In genomic region chr7:64552523-64553190, GRCm38 (mm10) we compare ENCODE assay signal across 18 mouse cellular contexts. TPM values are rescaled to one million over a fixed set of nuclear protein-coding genes. Genes with fewer than 3 reads are reported as not detected.
DNase-seq lines count a peak whose midpoint lies in the region; ATAC-seq and TF ChIP-seq lines count a peak whose summit lies in the region.
"Had no signal": no experiment of that assay in that cellular context is flagged by ENCODE, and none has a peak within 500 bp of the region (broad histone marks: within the 10 kb centered on the region; RNA-seq: fewer than 3 reads in every experiment).

No protein-coding gene starts in this region.

- no peaks in the 10 kb centered on the region for H3K27me3 ChIP-seq in hindbrain, embryonic 10.5 days (ENCODE audit: insufficient read depth, poor library complexity, severe bottlenecking)
- H3K27me3 ChIP-seq in hindbrain, embryonic 14.5 days (ENCODE audit: control insufficient read depth, insufficient read depth, low read length): no peaks in the 10 kb centered on the region
- H3K27me3 ChIP-seq: hindbrain, embryonic 12.5 days; lung, embryonic 15.5 days; Patski; stomach, embryonic 15.5 days had no signal

- ATAC-seq in hindbrain, embryonic 14.5 days (ENCODE audit: low FRiP score): no peak
- ATAC-seq: Patski had no signal

- H3K4me3 ChIP-seq in hindbrain, embryonic 10.5 days: no peak overlapping the region
- H3K4me3 ChIP-seq in hindbrain, embryonic 14.5 days (replicated peaks; ENCODE audit: low read length): no peak overlapping the region
- no peak overlapping the region for H3K4me3 ChIP-seq in lung, adult 2 months (replicated peaks; ENCODE audit: extremely low read depth, low read depth, low read length)
- H3K4me3 ChIP-seq in cortical plate, adult 2 months (ENCODE audit: insufficient read depth, low read length): no peak overlapping the region
- H3K4me3 ChIP-seq: hindbrain, embryonic 12.5 days; lung, embryonic 15.5 days; stomach, embryonic 15.5 days had no signal

- peak overlapping the region; percentile 23; the same call in 1 of the 2 replicates for H3K27ac ChIP-seq in hindbrain, embryonic 10.5 days
- no peak overlapping the region for H3K27ac ChIP-seq in hindbrain, embryonic 14.5 days
- no peak overlapping the region for H3K27ac ChIP-seq in cortical plate, adult 2 months (ENCODE audit: insufficient read depth, low read length)
- H3K27ac ChIP-seq: hindbrain, embryonic 12.5 days; lung, embryonic 15.5 days; stomach, embryonic 15.5 days had no signal

- H3K9ac ChIP-seq in hindbrain, embryonic 14.5 days: no peak overlapping the region
- H3K9ac ChIP-seq: hindbrain, embryonic 12.5 days; lung, embryonic 15.5 days; stomach, embryonic 15.5 days had no signal

- H3K4me2 ChIP-seq in hindbrain, embryonic 14.5 days (replicated peaks): no peak overlapping the region
- H3K4me2 ChIP-seq: hindbrain, embryonic 12.5 days; lung, embryonic 15.5 days; stomach, embryonic 15.5 days had no signal

- H3K9me3 ChIP-seq in hindbrain, embryonic 10.5 days: no peaks in the 10 kb centered on the region
- H3K9me3 ChIP-seq in hindbrain, embryonic 14.5 days (ENCODE audit: control insufficient read depth, low read length): no peaks in the 10 kb centered on the region
- H3K9me3 ChIP-seq: hindbrain, embryonic 12.5 days; lung, embryonic 15.5 days; stomach, embryonic 15.5 days had no signal

- H3K4me1 ChIP-seq in hindbrain, embryonic 10.5 days (replicated peaks): peaks cover 24% of the 10 kb centered on the region
- peaks cover 5% of the 10 kb centered on the region for H3K4me1 ChIP-seq in hindbrain, embryonic 14.5 days (replicated peaks; ENCODE audit: control insufficient read depth, insufficient read depth, low read length)
- no peaks in the 10 kb centered on the region for H3K4me1 ChIP-seq in lung, adult 2 months (ENCODE audit: control insufficient read depth, insufficient read depth, low read length)
- H3K4me1 ChIP-seq in cortical plate, adult 2 months (ENCODE audit: control insufficient read depth, insufficient read depth, low read length): peaks cover 5% of the 10 kb centered on the region; the same call in 1 of the 2 replicates
- H3K4me1 ChIP-seq: hindbrain, embryonic 12.5 days; lung, embryonic 15.5 days; stomach, embryonic 15.5 days had no signal

- 86% methylated on average over 14 of the region's 16 CpGs for WGBS in hindbrain, embryonic 10.5 days
- WGBS in hindbrain, embryonic 14.5 days: 83% methylated on average over 13 of the region's 16 CpGs
- 82% methylated on average over 14 of the region's 16 CpGs for WGBS in lung, adult 2 months

- peaks cover 29% of the 10 kb centered on the region for H3K36me3 ChIP-seq in hindbrain, embryonic 10.5 days
- no peaks in the 10 kb centered on the region; the same call in 1 of the 2 replicates for H3K36me3 ChIP-seq in hindbrain, embryonic 14.5 days (replicated peaks; ENCODE audit: control insufficient read depth, insufficient read depth)
- H3K36me3 ChIP-seq: lung, embryonic 15.5 days; stomach, embryonic 15.5 days had no signal

- peak; percentile 16 for DNase-seq in cerebellum, adult 11-12 months
- no peak for DNase-seq in cerebellum, adult 9-10 months
- no peak for DNase-seq in hindbrain, embryonic 10.5 days (ENCODE audit: low spot score)
- DNase-seq in hindbrain, embryonic 14.5 days (ENCODE audit: low spot score): no peak
- no peak for DNase-seq in lung, adult 2 months
- DNase-seq in lung, postnatal 10 days: no peak
- no peak for DNase-seq in adrenal gland, postnatal 10 days
- DNase-seq: cerebellum, adult 8-10 months; embryo, embryonic 11 days; kidney, adult 8-10 months; liver; right cerebral cortex, adult 18-20 months had no signal

- TF ChIP-seq POLR2A in lung, adult 2 months (IDR thresholded peaks at IDR 0.05; ENCODE audit: borderline replicate concordance, extremely low read depth, low read depth, low read length): no peak
- no peak for TF ChIP-seq POLR2A in cortical plate, adult 2 months (IDR thresholded peaks at IDR 0.05; ENCODE audit: extremely low read depth, insufficient read depth, low read length)

- 0 out of 2 replicates have a peak, but pooled peaks have one; percentile 29 for TF ChIP-seq CTCF in lung, adult 2 months (IDR thresholded peaks at IDR 0.05; ENCODE audit: insufficient read depth, low read length)
- TF ChIP-seq CTCF in cortical plate, adult 2 months (IDR thresholded peaks at IDR 0.05; ENCODE audit: extremely low read depth, insufficient read depth, low read length): peak; percentile 28

RNA-seq across cellular contexts. Expression of gene Apba2, which starts 51.2 kb away (rescaled TPM):
- 59.1 and 88.9 TPM in 2 replicates for polyA plus RNA-seq in hindbrain, embryonic 10.5 days (2016; fragmentation: Nextera tagmentation; extraction: Ambion mirVana)
- polyA plus RNA-seq in hindbrain, embryonic 14.5 days (2014; fragmentation: Nextera tagmentation; extraction: Ambion mirVana): 169 and 172 TPM in 2 replicates
- 1.3 and 1.8 TPM in 2 replicates for polyA plus RNA-seq in lung, adult 2 months (2012; rRNA removed)
- 188 and 204 TPM in 2 replicates for polyA plus RNA-seq in cortical plate, adult 2 months (2012; rRNA removed)
- 1 to 10 TPM; 1.3 to 2.9 TPM for total RNA-seq in adrenal gland, postnatal 10 days (2021)
- total RNA-seq: megakaryocyte-erythroid progenitor cell, adult 5-6 weeks had no signal
- polyA plus RNA-seq: Patski had no signal

Comparison
In these comparisons a context has a peak if more than half of its experiments do, and no peak if none do; other contexts are left out.
1. RNA of gene Apba2, which starts 51.2 kb away (polyA plus RNA-seq): 188 to 204 TPM in cortical plate, adult 2 months, 169 to 172 TPM in hindbrain, embryonic 14.5 days and 59.1 to 88.9 TPM in hindbrain, embryonic 10.5 days; 1.3 to 1.8 TPM in lung, adult 2 months; every median in the first group is over 10 times any median in the second.